Mouse (Mus musculus) MEL (cell line): ENCODE data around the gene Slc30a9. TPM values are rescaled to one million over a fixed set of nuclear protein-coding genes. Genes with fewer than 3 reads are reported as not detected.

Source experiments
- DNase-seq: peaks from one replicate; pipeline ENCODE4 v3.0.0; 2011; ENCODE audit warnings: low read depth, low spot score
- H3K27ac ChIP-seq: 2 replicates; pipeline ENCODE4 v1.5.1; 2012; ENCODE audit warnings: low read depth, mild to moderate bottlenecking, control low read depth, low read length, moderate library complexity; ENCODE audit not compliant: control insufficient read depth
- H3K27me3 ChIP-seq, 2 experiments: fragments of 150-350 bp in 1 of 2; sonication (generic) in 1 of 2; 2 replicates each; pipeline ENCODE4 v1.6.1; 2012; ENCODE audit warnings: low read length in 2 of 2, mild to moderate bottlenecking in 2 of 2, improper control_type of control experiment in 1 of 2, moderate library complexity in 1 of 2; ENCODE audit not compliant: insufficient read depth in 2 of 2, control insufficient read depth in 1 of 2
- H3K36me3 ChIP-seq, 2 experiments: 2 replicates each; pipeline ENCODE4 v1.6.1; 2012 to 2014; ENCODE audit warnings: low read length in 2 of 2, improper control_type of control experiment in 1 of 2, inconsistent platforms in 1 of 2, mild to moderate bottlenecking in 1 of 2; ENCODE audit not compliant: insufficient read depth in 2 of 2, control insufficient read depth in 1 of 2
- H3K4me1 ChIP-seq, 2 experiments: fragments of 150-350 bp in 1 of 2; sonication (generic) in 1 of 2; 2 replicates each; pipeline ENCODE4 v1.6.1; 2012; ENCODE audit warnings: low read length in 2 of 2, improper control_type of control experiment in 1 of 2, mild to moderate bottlenecking in 1 of 2; ENCODE audit not compliant: insufficient read depth in 2 of 2, control insufficient read depth in 1 of 2
- H3K4me3 ChIP-seq, 2 experiments: fragments of 150-350 bp in 1 of 2; sonication (generic) in 1 of 2; 2 replicates each; pipeline ENCODE4 v1.5.1; 2012; ENCODE audit warnings: low read depth in 2 of 2, low read length in 2 of 2, mild to moderate bottlenecking in 2 of 2, moderate library complexity in 2 of 2, control low read depth in 1 of 2, improper control_type of control experiment in 1 of 2; ENCODE audit not compliant: control insufficient read depth in 1 of 2, insufficient read depth in 1 of 2
- H3K79me2 ChIP-seq: 2 replicates; pipeline ENCODE4 v1.6.1; 2012; ENCODE audit warnings: mild to moderate bottlenecking, low read length, moderate library complexity; ENCODE audit not compliant: control insufficient read depth, poor library complexity, insufficient read depth
- H3K9ac ChIP-seq: 2 replicates; pipeline ENCODE4 v1.6.1; 2012; ENCODE audit warnings: low read depth, mild to moderate bottlenecking, control low read depth, low read length, moderate library complexity; ENCODE audit not compliant: control insufficient read depth, poor library complexity, severe bottlenecking
- H3K9me3 ChIP-seq: fragments of 150-350 bp; sonication (generic); replicated peaks from 2 replicates; pipeline ENCODE4 v1.6.1; 2012; ENCODE audit warnings: mild to moderate bottlenecking, low read length, improper control_type of control experiment, moderate library complexity; ENCODE audit not compliant: insufficient read depth
- BHLHE40 ChIP-seq: IDR thresholded peaks from 2 replicates; pipeline ENCODE4 v1.6.1; 2012; ENCODE audit warnings: low read depth, mild to moderate bottlenecking, inconsistent platforms, low read length, improper control_type of control experiment, borderline replicate concordance
- CHD2 ChIP-seq: IDR thresholded peaks from 2 replicates; pipeline ENCODE4 v1.6.1; 2011; ENCODE audit warnings: low read length, improper control_type of control experiment
- CTCF ChIP-seq, 3 experiments: IDR thresholded peaks in 2 of 3; conservative IDR thresholded peaks in 1 of 3; 2 replicates each; pipeline ENCODE4 v1.5.1; 2011 to 2012; ENCODE audit warnings: low read length in 3 of 3, low read depth in 2 of 3, mild to moderate bottlenecking in 2 of 3, improper control_type of control experiment in 1 of 3, inconsistent platforms in 1 of 3, mixed read lengths in 1 of 3, moderate library complexity in 1 of 3; ENCODE audit not compliant: control insufficient read depth in 1 of 3, insufficient read depth in 1 of 3, poor library complexity in 1 of 3, severe bottlenecking in 1 of 3
- E2F4 ChIP-seq: IDR thresholded peaks from 2 replicates; pipeline ENCODE4 v1.6.1; 2011; ENCODE audit warnings: low read depth, low read length, improper control_type of control experiment, borderline replicate concordance
- KAT2A ChIP-seq: conservative IDR thresholded peaks from 2 replicates; pipeline ENCODE4 v1.6.1; 2012; ENCODE audit warnings: low read depth, low read length, improper control_type of control experiment, inconsistent platforms
- MAFK ChIP-seq: IDR thresholded peaks from 2 replicates; pipeline ENCODE4 v1.6.1; 2011; ENCODE audit warnings: low read depth, mild to moderate bottlenecking, low read length, improper control_type of control experiment, borderline replicate concordance
- MAX ChIP-seq: IDR thresholded peaks from 2 replicates; pipeline ENCODE4 v1.6.1; 2011; ENCODE audit warnings: low read length, improper control_type of control experiment
- MAZ ChIP-seq: IDR thresholded peaks from 2 replicates; pipeline ENCODE4 v1.6.1; 2012; ENCODE audit warnings: low read depth, mild to moderate bottlenecking, inconsistent platforms, low read length, improper control_type of control experiment
- MEF2A ChIP-seq: IDR thresholded peaks from 2 replicates; pipeline ENCODE4 v1.6.1; 2014; ENCODE audit warnings: low read depth, mild to moderate bottlenecking, inconsistent platforms, low read length, improper control_type of control experiment; ENCODE audit not compliant: poor library complexity, insufficient replicate concordance, severe bottlenecking; ENCODE audit errors: extremely low read depth
- NELFE ChIP-seq: IDR thresholded peaks from 2 replicates; pipeline ENCODE4 v1.6.1; 2011; ENCODE audit warnings: low read depth, low read length, improper control_type of control experiment
- NRF1 ChIP-seq: IDR thresholded peaks from 2 replicates; pipeline ENCODE4 v1.6.1; 2014; ENCODE audit warnings: low read depth, mild to moderate bottlenecking, inconsistent platforms, low read length, improper control_type of control experiment, moderate library complexity; ENCODE audit not compliant: poor library complexity, insufficient read depth, severe bottlenecking
- POLR2A ChIP-seq, 2 experiments: IDR thresholded peaks; 2 replicates each; pipeline ENCODE4 v1.6.1; 2011 to 2012; ENCODE audit warnings: low read length in 2 of 2, mild to moderate bottlenecking in 2 of 2, control low read depth in 1 of 2, improper control_type of control experiment in 1 of 2, low read depth in 1 of 2, moderate library complexity in 1 of 2; ENCODE audit not compliant: control insufficient read depth in 1 of 2, insufficient read depth in 1 of 2, poor library complexity in 1 of 2
- POLR2AphosphoS2 ChIP-seq: IDR thresholded peaks from 2 replicates; pipeline ENCODE4 v1.6.1; 2011; ENCODE audit warnings: low read length, improper control_type of control experiment
- POLR2AphosphoS5 ChIP-seq: IDR thresholded peaks from 2 replicates; pipeline ENCODE4 v1.6.1; 2012; ENCODE audit warnings: low read depth, borderline replicate concordance, mild to moderate bottlenecking, inconsistent platforms, low read length, moderate library complexity, mixed read lengths
- SMC3 ChIP-seq: IDR thresholded peaks from 2 replicates; pipeline ENCODE4 v1.6.1; 2011; ENCODE audit warnings: low read depth, low read length, improper control_type of control experiment
- TAL1 ChIP-seq: IDR thresholded peaks from 2 replicates; pipeline ENCODE4 v1.6.1; 2012; ENCODE audit warnings: mild to moderate bottlenecking, inconsistent platforms, low read length, moderate library complexity, mixed read lengths
- TBP ChIP-seq: IDR thresholded peaks from 2 replicates; pipeline ENCODE4 v1.8.0; 2011; ENCODE audit warnings: low read depth, low read length, improper control_type of control experiment
- TCF12 ChIP-seq: IDR thresholded peaks from 2 replicates; pipeline ENCODE4 v1.6.1; 2014; ENCODE audit warnings: low read depth, mild to moderate bottlenecking, inconsistent platforms, low read length, improper control_type of control experiment, moderate library complexity
- ZC3H11A ChIP-seq: IDR thresholded peaks from 2 replicates; pipeline ENCODE4 v1.6.1; 2012; ENCODE audit warnings: low read depth, mild to moderate bottlenecking, inconsistent platforms, low read length, improper control_type of control experiment
- ZNF384 ChIP-seq: IDR thresholded peaks from 2 replicates; pipeline ENCODE4 v1.6.1; 2012; ENCODE audit warnings: low read depth, mild to moderate bottlenecking, inconsistent platforms, low read length, improper control_type of control experiment
- polyA plus RNA-seq, 2 experiments: library from polyadenylated mRNA; stranded (reverse) in 1 of 2; unstranded in 1 of 2; fragments of >175 nt in 1 of 2; fragments of >200 nt in 1 of 2; gene quantifications; 2 replicates each; pipeline versions ENCODE4 v1.2.1 to v1.2.4; 2012; ENCODE audit warnings: low replicate concordance in 2 of 2, low read depth in 1 of 2; ENCODE audit not compliant: insufficient read length in 2 of 2, insufficient read depth in 1 of 2, missing spikeins in 1 of 2
- total RNA-seq: library from RNA; depleted of rRNA; stranded (reverse); fragments of 300-350 nt; gene quantifications from 2 replicates; pipeline ENCODE4 v1.2.3, GENCODE M21; 2012

Slc30a9 gene
- total and polyA plus RNA-seq, 3 experiments: 20.2 to 284 (median 37.6) TPM

DNA sequence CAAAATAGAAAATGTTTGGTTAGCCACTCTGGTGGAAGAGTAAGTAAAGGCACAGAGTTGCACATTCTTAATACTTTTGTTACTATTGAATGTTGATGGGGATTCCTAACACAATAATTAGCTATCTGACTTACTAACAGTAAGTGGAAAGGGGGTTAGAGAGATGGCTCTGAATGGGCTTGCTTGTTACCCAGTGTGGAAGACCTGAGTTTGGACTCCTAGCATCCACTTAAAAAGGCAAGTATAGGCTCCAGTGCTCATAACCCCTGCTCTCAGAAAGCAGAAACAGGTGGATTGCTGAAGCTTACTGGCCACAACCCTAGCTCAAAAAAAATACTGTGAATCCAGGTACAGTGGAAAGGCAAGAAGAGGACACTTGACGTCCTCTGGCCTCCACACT is 10.6 kb upstream of the Slc30a9 start:
- no peaks in the 10 kb centered on the region for H3K9me3 ChIP-seq
- TF ChIP-seq CHD2 (no peak), NRF1 (no peak), POLR2AphosphoS5 (no peak), E2F4 (no peak), NELFE (no peak), CTCF (IDR thresholded peaks at IDR 0.05 in 2 of 3, conservative IDR thresholded peaks at IDR 0.05 in 1 of 3; ENCODE audit: control insufficient read depth in 1 of 3, insufficient read depth in 1 of 3, low read depth in 2 of 3, low read length in 3 of 3, poor library complexity in 1 of 3, severe bottlenecking in 1 of 3) (no peak), MAZ (no peak), SMC3 (no peak), TAL1 (no peak), KAT2A (no peak), TCF12 (no peak), MEF2A (no peak), POLR2A (IDR thresholded peaks at IDR 0.05; ENCODE audit: control insufficient read depth in 1 of 2, insufficient read depth in 1 of 2, low read depth in 1 of 2, low read length in 2 of 2, poor library complexity in 1 of 2) (no peak), MAX (no peak), ZNF384 (no peak), MAFK (no peak), TBP (no peak), ZC3H11A (no peak)
- no peak overlapping the region for H3K27ac ChIP-seq
- H3K79me2 ChIP-seq: no peaks in the 10 kb centered on the region
- no peak overlapping the region for H3K4me3 ChIP-seq
- peaks cover under 1 to 5% of the 10 kb centered on the region in 2 experiments; a peak in 3 of 4 replicates for H3K36me3 ChIP-seq
- no peak for DNase-seq
- peaks cover 0 to 1% of the 10 kb centered on the region in 2 experiments; a peak in 1 of 4 replicates for H3K4me1 ChIP-seq
- H3K9ac ChIP-seq: no peak overlapping the region
- H3K27me3 ChIP-seq: no peaks in the 10 kb centered on the region

DNA sequence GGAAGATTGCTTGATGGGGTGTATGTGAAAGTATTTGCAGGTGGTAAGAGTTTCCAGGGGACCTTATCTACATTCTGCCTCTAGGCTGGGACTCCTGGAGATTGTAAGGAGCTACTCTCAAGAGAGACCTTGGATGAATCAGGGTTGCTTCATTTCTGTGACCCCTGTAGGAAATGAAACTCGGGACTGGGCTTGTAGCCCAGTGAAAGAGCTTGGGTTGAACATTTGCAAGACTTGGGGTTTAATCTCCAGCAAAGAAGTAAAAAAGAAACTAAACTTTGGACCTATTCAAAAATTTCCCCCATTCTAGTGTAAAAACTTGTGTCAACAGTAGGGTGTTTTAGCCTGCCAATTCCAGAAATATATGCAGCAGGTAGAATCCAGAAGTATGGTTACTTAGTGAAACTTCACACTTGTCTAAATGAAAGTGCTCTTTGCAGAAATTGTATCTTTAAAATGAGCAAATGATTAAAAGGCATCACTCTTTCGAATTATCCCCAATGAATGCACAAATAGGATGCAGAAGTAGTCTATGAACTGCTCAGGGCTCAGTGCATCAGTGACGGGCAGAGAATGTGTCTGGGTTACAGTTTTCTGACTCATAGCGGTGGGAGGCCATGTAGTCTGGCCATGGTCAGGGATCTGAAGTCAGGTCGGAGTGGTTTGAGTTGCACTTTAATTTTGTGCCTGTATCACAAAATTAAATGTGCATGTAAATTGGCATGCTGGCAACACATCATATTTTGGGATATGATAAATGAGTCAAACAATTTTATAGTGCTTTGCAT is 9.5 kb upstream of the Slc30a9 start:
- no peaks in the 10 kb centered on the region for H3K9me3 ChIP-seq
- peaks cover 3 to 6% of the 10 kb centered on the region in 2 experiments; a peak in 3 of 4 replicates for H3K36me3 ChIP-seq
- H3K79me2 ChIP-seq: no peaks in the 10 kb centered on the region
- no peak overlapping the region for H3K4me3 ChIP-seq
- no peak for DNase-seq
- H3K9ac ChIP-seq: no peak overlapping the region
- H3K27ac ChIP-seq: no peak overlapping the region
- TF ChIP-seq BHLHE40 (no peak), ZNF384 (no peak), SMC3 (no peak), POLR2AphosphoS2 (no peak)
- peaks cover 0 to 5% of the 10 kb centered on the region in 2 experiments; a peak in 2 of 4 replicates for H3K4me1 ChIP-seq
- H3K27me3 ChIP-seq: no peaks in the 10 kb centered on the region
